Mouse (Mus musculus): ENCODE data around the gene Nat10. TPM values are rescaled to one million over a fixed set of nuclear protein-coding genes. Genes with fewer than 3 reads are reported as not detected.

The Nat10 gene
- total and polyA plus RNA-seq, 3 experiments: 14.0 to 26.1 (median 14.2) TPM

DNA sequence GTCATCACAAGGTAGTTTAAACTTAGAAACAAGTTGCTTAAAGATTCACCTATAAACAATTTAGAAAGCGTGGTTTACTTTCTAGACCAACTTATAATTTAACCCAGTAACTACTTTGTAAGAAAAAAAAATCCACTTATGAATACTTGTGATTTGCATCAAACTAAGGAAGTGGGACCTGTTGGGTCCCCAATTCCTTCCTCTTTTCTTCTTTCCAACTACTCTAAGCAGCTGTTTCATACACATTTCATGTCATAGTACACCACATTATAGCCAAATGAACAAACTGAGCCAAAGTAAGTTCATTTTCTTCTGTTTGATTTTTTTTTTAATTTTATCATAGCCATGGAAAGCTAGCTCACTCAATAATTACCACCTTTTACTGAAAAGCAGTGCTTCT is 24.7 kb upstream of the Nat10 start:
- no peaks in the 10 kb centered on the region for H3K27me3 ChIP-seq (ENCODE audit: control insufficient read depth, insufficient read depth, low read length)
- H3K79me2 ChIP-seq (replicated peaks; ENCODE audit: control insufficient read depth, insufficient read depth, low read length): peaks cover 4% of the 10 kb centered on the region
- WGBS: 69% methylated on average over 1 of the region's 1 CpGs
- no peak overlapping the region for H3K27ac ChIP-seq
- no peak overlapping the region for H3K9ac ChIP-seq (ENCODE audit: low read depth, low read length)
- no peaks in the 10 kb centered on the region for H3K4me1 ChIP-seq (ENCODE audit: control insufficient read depth, insufficient read depth, low read length)
- intact Hi-C loops (cut with DNase I): loop anchor here (10.0 kb wide), 1 partner anchor 79 kb away; no protein-coding TSS in a partner anchor
- no peak overlapping the region for H3K4me3 ChIP-seq
- H3K36me3 ChIP-seq (ENCODE audit: control insufficient read depth, insufficient read depth, low read length): peaks cover 9% of the 10 kb centered on the region
- no peak for TF ChIP-seq POLR2A (IDR thresholded peaks at IDR 0.05; ENCODE audit: insufficient read depth, low read depth, low read length)
- DNase-seq: no peak

DNA sequence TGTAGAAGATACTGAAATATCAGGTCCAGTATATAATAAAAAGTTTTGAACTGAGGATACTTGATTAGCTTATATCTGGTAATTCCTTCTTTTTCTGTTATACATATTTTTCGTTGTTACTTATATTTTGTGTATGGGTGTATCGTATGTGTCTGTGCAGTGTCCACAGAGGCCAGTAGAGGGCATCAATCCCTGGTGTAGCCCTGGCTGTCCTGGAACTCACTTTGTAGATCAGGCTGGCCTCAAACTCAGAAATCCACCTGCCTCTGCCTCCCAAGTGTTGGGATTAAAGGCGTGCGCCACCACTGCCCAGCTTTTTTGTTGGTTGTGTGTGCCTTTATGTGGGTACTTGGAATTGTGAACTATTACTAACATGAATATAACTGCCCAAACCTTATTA is 23.6 kb upstream of the Nat10 start:
- Histone ChIP-seq H3K4me3 (no peak overlapping the region), H3K4me1 (ENCODE audit: control insufficient read depth, insufficient read depth, low read length) (no peaks in the 10 kb centered on the region), H3K27me3 (ENCODE audit: control insufficient read depth, insufficient read depth, low read length) (no peaks in the 10 kb centered on the region), H3K9ac (ENCODE audit: low read depth, low read length) (no peak overlapping the region), H3K36me3 (ENCODE audit: control insufficient read depth, insufficient read depth, low read length) (peaks cover 6% of the 10 kb centered on the region), H3K27ac (no peak overlapping the region), H3K79me2 (replicated peaks; ENCODE audit: control insufficient read depth, insufficient read depth, low read length) (peaks cover 2% of the 10 kb centered on the region)
- DNase-seq: peak in 1 of 2 experiments; percentile 7
- 89% methylated on average over 4 of the region's 4 CpGs for WGBS
- intact Hi-C loops (cut with DNase I): loop anchor here (10.0 kb wide), 1 partner anchor 80 kb away; no protein-coding TSS in a partner anchor
- TF ChIP-seq EP300 (IDR thresholded peaks at IDR 0.05; ENCODE audit: insufficient read depth, low read depth, low read length): no peak
- TF ChIP-seq CTCF (IDR thresholded peaks at IDR 0.05): peak; percentile 70

DNA sequence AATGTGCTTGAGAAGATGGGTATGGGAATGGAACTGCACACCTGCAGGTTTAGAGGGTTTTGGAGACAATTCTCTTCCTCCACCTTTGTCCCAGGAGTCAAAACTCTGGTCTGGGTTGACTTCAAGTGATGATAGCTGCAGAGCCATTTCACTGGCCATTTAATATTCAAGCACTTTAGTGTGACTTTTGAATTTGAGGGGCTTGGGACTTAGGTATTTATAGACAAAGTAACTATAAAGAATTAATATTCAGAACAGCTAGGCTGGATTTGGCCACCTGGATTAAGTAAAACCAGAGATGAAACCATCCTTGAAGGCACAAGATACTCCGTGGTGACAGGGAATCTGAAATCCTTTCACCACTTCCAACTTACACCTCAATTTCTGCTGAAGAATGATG is 1.4 kb upstream of the Nat10 start:
- TF ChIP-seq EP300 (IDR thresholded peaks at IDR 0.05; ENCODE audit: insufficient read depth, low read depth, low read length) (no peak), POLR2A (IDR thresholded peaks at IDR 0.05; ENCODE audit: insufficient read depth, low read depth, low read length) (no peak), CTCF (IDR thresholded peaks at IDR 0.05) (no peak)
- Histone ChIP-seq H3K4me1 (ENCODE audit: control insufficient read depth, insufficient read depth, low read length) (peaks cover 2% of the 10 kb centered on the region), H3K36me3 (ENCODE audit: control insufficient read depth, insufficient read depth, low read length) (no peaks in the 10 kb centered on the region; the same call in 1 of the 2 replicates), H3K79me2 (replicated peaks; ENCODE audit: control insufficient read depth, insufficient read depth, low read length) (no peaks in the 10 kb centered on the region), H3K27ac (no peak overlapping the region), H3K4me3 (no peak overlapping the region), H3K27me3 (ENCODE audit: control insufficient read depth, insufficient read depth, low read length) (no peaks in the 10 kb centered on the region), H3K9ac (ENCODE audit: low read depth, low read length) (no peak overlapping the region)
- intact Hi-C loops (cut with DNase I): no loop called here
- no peak for DNase-seq
- 46% methylated on average over 1 of the region's 1 CpGs for WGBS

DNA sequence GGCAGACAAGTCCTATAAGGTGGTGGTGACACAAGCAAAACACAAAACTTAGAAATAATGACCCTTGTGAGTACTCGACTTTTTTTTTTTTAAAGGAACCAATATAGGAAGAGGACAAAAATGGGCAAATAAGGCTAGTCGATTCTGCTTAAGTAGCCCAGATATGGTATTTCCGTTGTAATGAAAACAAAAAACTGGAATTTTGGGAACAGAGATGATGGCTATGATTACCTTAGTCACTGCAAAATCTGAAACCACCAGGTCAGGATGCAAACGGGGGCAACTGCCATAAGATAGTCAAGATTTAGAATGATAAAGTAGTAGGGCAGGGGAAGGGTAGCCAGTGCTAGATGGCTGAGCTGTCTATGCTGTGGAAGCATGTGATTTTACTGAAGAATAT is 923 bp upstream of the Nat10 start:
- 26% methylated on average over 4 of the region's 4 CpGs for WGBS
- Histone ChIP-seq H3K9ac (ENCODE audit: low read depth, low read length) (no peak overlapping the region), H3K27me3 (ENCODE audit: control insufficient read depth, insufficient read depth, low read length) (no peaks in the 10 kb centered on the region), H3K4me1 (ENCODE audit: control insufficient read depth, insufficient read depth, low read length) (peaks cover 2% of the 10 kb centered on the region), H3K4me3 (no peak overlapping the region), H3K27ac (no peak overlapping the region), H3K36me3 (ENCODE audit: control insufficient read depth, insufficient read depth, low read length) (no peaks in the 10 kb centered on the region; the same call in 1 of the 2 replicates), H3K79me2 (replicated peaks; ENCODE audit: control insufficient read depth, insufficient read depth, low read length) (no peaks in the 10 kb centered on the region)
- DNase-seq: no peak
- no peak for TF ChIP-seq CTCF (IDR thresholded peaks at IDR 0.05)
- no peak for TF ChIP-seq EP300 (IDR thresholded peaks at IDR 0.05; ENCODE audit: insufficient read depth, low read depth, low read length)
- TF ChIP-seq POLR2A (IDR thresholded peaks at IDR 0.05; ENCODE audit: insufficient read depth, low read depth, low read length): no peak
- intact Hi-C loops (cut with DNase I): loop anchor here (1.0 kb wide), 1 partner anchor 35 kb away; the partner anchor contains the start of gene Caprin1

DNA sequence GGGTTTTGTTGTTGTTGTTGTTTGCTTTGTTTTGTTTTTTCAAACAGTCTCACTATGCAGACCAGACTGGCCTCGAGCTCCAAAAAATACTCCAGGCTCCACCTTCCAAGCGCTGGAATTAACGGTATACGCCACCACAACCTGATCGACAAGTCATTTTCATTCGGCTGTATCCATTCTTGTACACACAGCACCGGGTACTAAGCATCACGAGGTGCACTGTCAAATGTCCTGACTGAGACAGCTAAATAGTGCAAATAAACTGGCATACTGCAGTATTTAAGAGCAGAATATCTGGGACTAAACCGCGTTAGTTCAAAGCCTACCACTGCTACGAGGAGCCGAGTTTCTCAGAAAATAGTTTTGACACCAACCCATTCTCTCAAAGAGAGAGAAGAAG is 649 bp downstream of the Nat10 start:
- WGBS: under 1% methylated on average over 12 of the region's 12 CpGs
- H3K36me3 ChIP-seq (ENCODE audit: control insufficient read depth, insufficient read depth, low read length): no peaks in the 10 kb centered on the region
- peak overlapping the region; percentile 67 for H3K4me3 ChIP-seq
- peak overlapping the region; percentile 33 for H3K9ac ChIP-seq (ENCODE audit: low read depth, low read length)
- H3K79me2 ChIP-seq (replicated peaks; ENCODE audit: control insufficient read depth, insufficient read depth, low read length): no peaks in the 10 kb centered on the region
- DNase-seq: no peak
- H3K27me3 ChIP-seq (ENCODE audit: control insufficient read depth, insufficient read depth, low read length): no peaks in the 10 kb centered on the region
- intact Hi-C loops (cut with DNase I): no loop called here
- peaks cover 2% of the 10 kb centered on the region for H3K4me1 ChIP-seq (ENCODE audit: control insufficient read depth, insufficient read depth, low read length)
- peak overlapping the region; percentile 70 for H3K27ac ChIP-seq
- TF ChIP-seq EP300 (IDR thresholded peaks at IDR 0.05; ENCODE audit: insufficient read depth, low read depth, low read length) (no peak), POLR2A (IDR thresholded peaks at IDR 0.05; ENCODE audit: insufficient read depth, low read depth, low read length) (no peak), CTCF (IDR thresholded peaks at IDR 0.05) (no peak)

DNA sequence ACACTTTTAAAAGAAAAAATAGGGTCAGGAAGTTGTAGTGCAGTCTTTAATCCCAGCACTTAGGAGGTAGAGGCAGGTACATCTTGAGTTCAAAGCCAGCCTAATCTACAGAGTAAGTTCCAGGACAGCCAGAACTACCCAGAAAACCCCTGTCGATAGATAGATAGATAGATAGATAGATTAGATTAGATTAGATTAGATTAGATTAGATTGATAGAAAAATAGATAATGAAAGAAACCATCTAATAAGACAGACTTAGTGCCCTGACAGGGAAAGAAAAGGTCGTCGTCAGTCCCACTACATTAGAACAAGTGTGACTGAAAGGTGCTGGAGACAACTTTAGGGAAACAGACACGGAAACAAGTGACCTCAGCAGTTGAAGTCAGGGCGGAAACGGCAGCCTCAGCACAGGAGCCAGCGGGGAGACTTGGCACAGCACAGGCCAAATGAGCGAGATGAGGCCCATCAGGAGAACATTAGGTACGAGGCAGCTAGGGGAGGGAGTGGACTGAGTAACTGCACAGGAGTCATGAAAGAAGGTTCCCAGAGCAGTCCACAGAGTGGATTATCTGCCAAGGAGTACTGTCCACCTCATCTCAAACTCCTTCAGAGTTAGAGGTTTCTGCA is 5.5 kb downstream of the Nat10 start:
- no peaks in the 10 kb centered on the region for H3K27me3 ChIP-seq (ENCODE audit: control insufficient read depth, insufficient read depth, low read length)
- peaks cover 2% of the 10 kb centered on the region for H3K4me1 ChIP-seq (ENCODE audit: control insufficient read depth, insufficient read depth, low read length)
- H3K27ac ChIP-seq: no peak overlapping the region
- no peaks in the 10 kb centered on the region for H3K79me2 ChIP-seq (replicated peaks; ENCODE audit: control insufficient read depth, insufficient read depth, low read length)
- no peak for TF ChIP-seq CTCF (IDR thresholded peaks at IDR 0.05)
- 61% methylated on average over 9 of the region's 9 CpGs for WGBS
- no peak for DNase-seq
- H3K36me3 ChIP-seq (ENCODE audit: control insufficient read depth, insufficient read depth, low read length): no peaks in the 10 kb centered on the region
- intact Hi-C loops (cut with DNase I): no loop called here
- no peak overlapping the region for H3K9ac ChIP-seq (ENCODE audit: low read depth, low read length)
- H3K4me3 ChIP-seq: no peak overlapping the region

Data from heart, adult 2 months (tissue).